Comparison of ENCODE assay signal across 8 mouse cellular contexts in genomic region chr9:40638394-40639049, GRCm38 (mm10). TPM values are rescaled to one million over a fixed set of nuclear protein-coding genes. Genes with fewer than 3 reads are reported as not detected.
DNase-seq lines count a peak whose midpoint lies in the region; ATAC-seq and TF ChIP-seq lines count a peak whose summit lies in the region.

No protein-coding gene starts in this region.

- H3K4me3 ChIP-seq in spleen, adult 2 months (ENCODE audit: extremely low read depth, insufficient read depth, insufficient read length) = peak overlapping the region; percentile 58
- peak overlapping the region; percentile 82 for H3K4me3 ChIP-seq in cerebellum, adult 2 months (replicated peaks; ENCODE audit: insufficient read depth, low read depth, low read length)
- H3K4me3 ChIP-seq in forebrain, postnatal 0 days (ENCODE audit: low read depth, low read length) = peak overlapping the region; percentile 34
- peak overlapping the region; percentile 50 for H3K4me3 ChIP-seq in intestine, embryonic 16.5 days (ENCODE audit: low read length)
- H3K4me3 ChIP-seq in liver, embryonic 16.5 days (ENCODE audit: low read depth, low read length) = peak overlapping the region; percentile 60

- no peak for TF ChIP-seq CTCF in spleen, adult 2 months (IDR thresholded peaks at IDR 0.05; ENCODE audit: extremely low read depth, insufficient read depth, insufficient read length, insufficient replicate concordance)
- no peak for TF ChIP-seq CTCF in cerebellum, adult 2 months (IDR thresholded peaks at IDR 0.05; ENCODE audit: borderline replicate concordance, insufficient read depth, low read depth, low read length)
- no peak for TF ChIP-seq CTCF in forebrain, postnatal 0 days (IDR thresholded peaks at IDR 0.05; ENCODE audit: low read depth)

- no peaks in the 10 kb centered on the region for H3K9me3 ChIP-seq in forebrain, postnatal 0 days (ENCODE audit: low read length)
- no peaks in the 10 kb centered on the region for H3K9me3 ChIP-seq in intestine, embryonic 16.5 days (ENCODE audit: control insufficient read depth, low read length)
- no peaks in the 10 kb centered on the region for H3K9me3 ChIP-seq in liver, embryonic 16.5 days (replicated peaks; ENCODE audit: control insufficient read depth, low read length)

- H3K27ac ChIP-seq in spleen, adult 2 months (ENCODE audit: insufficient read depth, low read length) = no peak overlapping the region
- H3K27ac ChIP-seq in cerebellum, adult 2 months (ENCODE audit: insufficient read depth, low read length) = peak overlapping the region; percentile 60
- peak overlapping the region; percentile 80 for H3K27ac ChIP-seq in forebrain, postnatal 0 days (ENCODE audit: low read depth, low read length)
- H3K27ac ChIP-seq in intestine, embryonic 16.5 days (ENCODE audit: low read length) = no peak overlapping the region
- H3K27ac ChIP-seq in liver, embryonic 16.5 days (ENCODE audit: low read length) = no peak overlapping the region

- H3K27me3 ChIP-seq in spleen, adult 2 months (ENCODE audit: control insufficient read depth, insufficient read depth, low read length) = no peaks in the 10 kb centered on the region
- no peaks in the 10 kb centered on the region for H3K27me3 ChIP-seq in cerebellum, adult 2 months (ENCODE audit: control insufficient read depth, insufficient read depth, low read length)
- H3K27me3 ChIP-seq in forebrain, postnatal 0 days (ENCODE audit: insufficient read depth, low read length) = no peaks in the 10 kb centered on the region
- H3K27me3 ChIP-seq in intestine, embryonic 16.5 days (replicated peaks; ENCODE audit: control insufficient read depth, insufficient read depth, low read length) = no peaks in the 10 kb centered on the region
- no peaks in the 10 kb centered on the region for H3K27me3 ChIP-seq in liver, embryonic 16.5 days (ENCODE audit: control insufficient read depth, insufficient read depth, low read depth, low read length)

- WGBS in spleen, adult 2 months = 15% methylated on average over 14 of the region's 14 CpGs
- WGBS in cerebellum, adult 2 months = 4% methylated on average over 14 of the region's 14 CpGs
- 6% methylated on average over 14 of the region's 14 CpGs for WGBS in forebrain, postnatal 0 days
- 5% methylated on average over 14 of the region's 14 CpGs for WGBS in intestine, embryonic 16.5 days
- WGBS in liver, embryonic 16.5 days (ENCODE audit: insufficient replicate concordance) = 7% methylated on average over 14 of the region's 14 CpGs

- DNase-seq in spleen, adult 2 months (ENCODE audit: low read depth in 1 of 2, low spot score in 2 of 2) = peak in 1 of 2 experiments; percentile 26
- DNase-seq in spleen, adult 12 weeks (ENCODE audit: low spot score) = no peak
- DNase-seq in cerebellum, adult 2 months = peak; percentile 74 to 79
- DNase-seq in forebrain, postnatal 0 days = peak; percentile 76
- peak; percentile 77 for DNase-seq in retina, embryonic 14.5 days (ENCODE audit: low spot score)
- DNase-seq in urinary bladder, adult 2 months (ENCODE audit: low spot score) = no peak

- H3K36me3 ChIP-seq in spleen, adult 2 months (ENCODE audit: control insufficient read depth, insufficient read depth, low read length) = no peaks in the 10 kb centered on the region
- H3K36me3 ChIP-seq in forebrain, postnatal 0 days (ENCODE audit: insufficient read depth) = no peaks in the 10 kb centered on the region
- H3K36me3 ChIP-seq in intestine, embryonic 16.5 days (ENCODE audit: control insufficient read depth, insufficient read depth, low read length) = no peaks in the 10 kb centered on the region
- H3K36me3 ChIP-seq in liver, embryonic 16.5 days (ENCODE audit: control insufficient read depth, insufficient read depth) = no peaks in the 10 kb centered on the region

- no peak for TF ChIP-seq POLR2A in spleen, adult 2 months (IDR thresholded peaks at IDR 0.05; ENCODE audit: low read depth, low read length)
- TF ChIP-seq POLR2A in cerebellum, adult 2 months (IDR thresholded peaks at IDR 0.05; ENCODE audit: borderline replicate concordance, insufficient read depth, low read length) = 0 out of 2 replicates have a peak, but pooled peaks have one; percentile 15

- peak; percentile 83 for ATAC-seq in forebrain, postnatal 0 days
- peak; percentile 83 for ATAC-seq in intestine, embryonic 16.5 days
- ATAC-seq in liver, embryonic 16.5 days (ENCODE audit: low read depth) = 0 out of 2 replicates have a peak, but pooled peaks have one; percentile 9

- H3K4me1 ChIP-seq in spleen, adult 2 months (ENCODE audit: control insufficient read depth, insufficient read depth, insufficient read length) = no peaks in the 10 kb centered on the region; the same call in 1 of the 2 replicates
- peaks cover 14% of the 10 kb centered on the region for H3K4me1 ChIP-seq in cerebellum, adult 2 months (ENCODE audit: control insufficient read depth, insufficient read depth, low read length)
- H3K4me1 ChIP-seq in forebrain, postnatal 0 days (ENCODE audit: insufficient read depth) = peaks cover 10% of the 10 kb centered on the region
- H3K4me1 ChIP-seq in intestine, embryonic 16.5 days (ENCODE audit: control insufficient read depth, insufficient read depth, low read length) = peaks cover 3% of the 10 kb centered on the region
- peaks cover 3% of the 10 kb centered on the region for H3K4me1 ChIP-seq in liver, embryonic 16.5 days (ENCODE audit: control insufficient read depth, low read depth, low read length)

- H3K4me2 ChIP-seq in forebrain, postnatal 0 days (ENCODE audit: low read depth) = peak overlapping the region; percentile 63
- peak overlapping the region; percentile 56 for H3K4me2 ChIP-seq in intestine, embryonic 16.5 days (ENCODE audit: low read depth, low read length)
- H3K4me2 ChIP-seq in liver, embryonic 16.5 days (ENCODE audit: low read depth, low read length) = peak overlapping the region; percentile 67

- peak overlapping the region; percentile 60 for H3K9ac ChIP-seq in forebrain, postnatal 0 days
- H3K9ac ChIP-seq in intestine, embryonic 16.5 days (ENCODE audit: low read depth, low read length) = peak overlapping the region; percentile 62
- peak overlapping the region; percentile 39 for H3K9ac ChIP-seq in liver, embryonic 16.5 days (ENCODE audit: low read depth, low read length)

RNA-seq across cellular contexts. Expression of gene Gm21915, which starts 31.9 kb away (rescaled TPM):
- polyA plus RNA-seq in spleen, adult 2 months (2012; rRNA removed) = not detected in 2 replicates
- not detected in 2 replicates for polyA plus RNA-seq in cerebellum, adult 2 months (2012; rRNA removed)
- total RNA-seq in forebrain, postnatal 0 days (2014; rRNA removed) = not detected in 2 replicates
- polyA plus RNA-seq in forebrain, postnatal 0 days (2015; fragmentation: Nextera tagmentation; extraction: Ambion mirVana) = not detected in 2 replicates
- not detected in 2 replicates for polyA plus RNA-seq in intestine, embryonic 16.5 days (2015; fragmentation: Nextera tagmentation; extraction: Ambion mirVana)
- polyA plus RNA-seq in liver, embryonic 16.5 days (2015; fragmentation: Nextera tagmentation; extraction: Ambion mirVana) = not detected in 2 replicates
- polyA plus RNA-seq in urinary bladder, adult 2 months (2012; rRNA removed) = not detected in 2 replicates

RNA-seq across cellular contexts. Expression of gene Clmp, which starts 47.2 kb away (rescaled TPM):
- 1.4 and 7.2 TPM in 2 replicates for polyA plus RNA-seq in spleen, adult 2 months (2012; rRNA removed)
- polyA plus RNA-seq in cerebellum, adult 2 months (2012; rRNA removed) = 21.7 and 21.8 TPM in 2 replicates
- 68.5 and 75.4 TPM in 2 replicates for total RNA-seq in forebrain, postnatal 0 days (2014; rRNA removed)
- 49.4 and 53.5 TPM in 2 replicates for polyA plus RNA-seq in forebrain, postnatal 0 days (2015; fragmentation: Nextera tagmentation; extraction: Ambion mirVana)
- 20.9 and 22.2 TPM in 2 replicates for polyA plus RNA-seq in intestine, embryonic 16.5 days (2015; fragmentation: Nextera tagmentation; extraction: Ambion mirVana)
- 0.61 and 1.2 TPM in 2 replicates for polyA plus RNA-seq in liver, embryonic 16.5 days (2015; fragmentation: Nextera tagmentation; extraction: Ambion mirVana)
- polyA plus RNA-seq in urinary bladder, adult 2 months (2012; rRNA removed) = 31.0 and 51.2 TPM in 2 replicates

Comparison
In these comparisons a context has a peak if more than half of its experiments do, and no peak if none do; other contexts are left out.
1. DNase-seq: peak in cerebellum, adult 2 months (2 of 2), forebrain, postnatal 0 days (single experiment) and retina, embryonic 14.5 days (single experiment); none in spleen, adult 12 weeks (single experiment) and urinary bladder, adult 2 months (single experiment).
2. H3K27ac ChIP-seq: peak in cerebellum, adult 2 months (single experiment) and forebrain, postnatal 0 days (single experiment); none in spleen, adult 2 months (single experiment), intestine, embryonic 16.5 days (single experiment) and liver, embryonic 16.5 days (single experiment).
3. ATAC-seq: peak in every context shown above with its lines; median percentile 83 in forebrain, postnatal 0 days; 83 in intestine, embryonic 16.5 days; 9 in liver, embryonic 16.5 days.
4. Peak in every context shown above with its lines, with median percentiles within 50 percentile points of each other: H3K4me3 ChIP-seq, H3K4me2 ChIP-seq and H3K9ac ChIP-seq.